7 mouse cellular contexts compared by ENCODE assay signal in genomic region chr9:85328259-85328658, GRCm38 (mm10). TPM values are rescaled to one million over a fixed set of nuclear protein-coding genes. Genes with fewer than 3 reads are reported as not detected.
DNase-seq lines count a peak whose midpoint lies in the region; ATAC-seq lines count a peak whose summit lies in the region.

No protein-coding gene starts in this region.

- peak overlapping the region; percentile 60 for H3K9ac ChIP-seq in embryonic facial prominence, embryonic 12.5 days
- peak overlapping the region; percentile 45 for H3K9ac ChIP-seq in limb, embryonic 11.5 days (ENCODE audit: low read length)
- peak overlapping the region; percentile 67 for H3K9ac ChIP-seq in midbrain, embryonic 13.5 days (replicated peaks)

- ATAC-seq in embryonic facial prominence, embryonic 12.5 days (ENCODE audit: insufficient number of reproducible peaks, insufficient read depth, low FRiP score, low TSS enrichment): peak; percentile 54; the same call in 1 of the 2 replicates
- peak; percentile 40 for ATAC-seq in limb, embryonic 11.5 days (ENCODE audit: insufficient number of reproducible peaks, low FRiP score, low TSS enrichment, low read depth)
- ATAC-seq in midbrain, embryonic 13.5 days: peak; percentile 58

- H3K9me3 ChIP-seq in embryonic facial prominence, embryonic 12.5 days: no peaks in the 10 kb centered on the region
- no peaks in the 10 kb centered on the region for H3K9me3 ChIP-seq in limb, embryonic 11.5 days (ENCODE audit: control insufficient read depth, low read length)
- H3K9me3 ChIP-seq in midbrain, embryonic 13.5 days: no peaks in the 10 kb centered on the region

- H3K36me3 ChIP-seq in embryonic facial prominence, embryonic 12.5 days: no peaks in the 10 kb centered on the region
- H3K36me3 ChIP-seq in limb, embryonic 11.5 days (ENCODE audit: control insufficient read depth, insufficient read depth, low read length): no peaks in the 10 kb centered on the region
- no peaks in the 10 kb centered on the region for H3K36me3 ChIP-seq in midbrain, embryonic 13.5 days

- DNase-seq in adrenal gland, postnatal 10 days: peak; percentile 95
- peak; percentile 89 to 96 for DNase-seq in heart, adult 18-20 months
- DNase-seq in kidney, adult 18-20 months: peak; percentile 93
- DNase-seq in limb, embryonic 11.5 days (ENCODE audit: low spot score): peak; percentile 95
- peak; percentile 74 for DNase-seq in spleen, adult 12 weeks (ENCODE audit: low spot score)

- peaks cover 22% of the 10 kb centered on the region for H3K27me3 ChIP-seq in embryonic facial prominence, embryonic 12.5 days
- peaks cover 21% of the 10 kb centered on the region for H3K27me3 ChIP-seq in limb, embryonic 11.5 days (ENCODE audit: control insufficient read depth, insufficient read depth, low read length)
- H3K27me3 ChIP-seq in midbrain, embryonic 13.5 days: peaks cover 18% of the 10 kb centered on the region

- H3K4me3 ChIP-seq in embryonic facial prominence, embryonic 12.5 days: peak overlapping the region; percentile 74
- H3K4me3 ChIP-seq in limb, embryonic 11.5 days (ENCODE audit: low read depth, low read length): peak overlapping the region; percentile 59
- peak overlapping the region; percentile 76 for H3K4me3 ChIP-seq in midbrain, embryonic 13.5 days (replicated peaks)

- 0 out of 2 replicates have a peak overlapping the region, but pooled peaks have one; percentile 23 for H3K27ac ChIP-seq in embryonic facial prominence, embryonic 12.5 days
- no peak overlapping the region for H3K27ac ChIP-seq in limb, embryonic 11.5 days (replicated peaks; ENCODE audit: low read depth, low read length)
- H3K27ac ChIP-seq in midbrain, embryonic 13.5 days: peak overlapping the region; percentile 35

- H3K4me1 ChIP-seq in embryonic facial prominence, embryonic 12.5 days: no peaks in the 10 kb centered on the region
- 0 out of 2 replicates have a peak, but pooled peaks cover 3% of the 10 kb centered on the region for H3K4me1 ChIP-seq in limb, embryonic 11.5 days (ENCODE audit: control insufficient read depth, insufficient read depth, low read length)
- H3K4me1 ChIP-seq in midbrain, embryonic 13.5 days (replicated peaks): peaks cover 12% of the 10 kb centered on the region

- peak overlapping the region; percentile 91 for H3K4me2 ChIP-seq in embryonic facial prominence, embryonic 12.5 days (replicated peaks)
- peak overlapping the region; percentile 89 for H3K4me2 ChIP-seq in limb, embryonic 11.5 days (ENCODE audit: low read depth, severe bottlenecking)
- H3K4me2 ChIP-seq in midbrain, embryonic 13.5 days (replicated peaks): peak overlapping the region; percentile 91

- under 1% methylated on average over 16 of the region's 16 CpGs for WGBS in embryonic facial prominence, embryonic 12.5 days
- 2% methylated on average over 16 of the region's 16 CpGs for WGBS in limb, embryonic 11.5 days
- WGBS in midbrain, embryonic 13.5 days: 2% methylated on average over 16 of the region's 16 CpGs

RNA-seq across cellular contexts. Expression of gene Tent5a, which starts 1.1 kb away (rescaled TPM):
- total RNA-seq in adrenal gland, postnatal 10 days (2021): 10 to 100 TPM; 11.5 to 16.8 TPM
- 6.1 and 6.9 TPM in 2 replicates for polyA plus RNA-seq in embryonic facial prominence, embryonic 12.5 days (2016; fragmentation: Nextera tagmentation; extraction: Ambion mirVana)
- 10 to 100 TPM in 1 of 2 experiments, 1 to 10 TPM in 1; 9.8 to 10.6 TPM for total RNA-seq in heart, adult 18-20 months (2021)
- polyA plus RNA-seq in limb, embryonic 11.5 days (2014; fragmentation: Nextera tagmentation; extraction: Ambion mirVana): 1.1 and 1.4 TPM in 2 replicates
- 3.8 and 4.2 TPM in 2 replicates for polyA plus RNA-seq in midbrain, embryonic 13.5 days (2015; fragmentation: Nextera tagmentation; extraction: Ambion mirVana)

RNA-seq across cellular contexts. Expression of gene Gm11114, which starts 15.7 kb away (rescaled TPM):
- total RNA-seq in adrenal gland, postnatal 10 days (2021): not detected
- polyA plus RNA-seq in embryonic facial prominence, embryonic 12.5 days (2016; fragmentation: Nextera tagmentation; extraction: Ambion mirVana): not detected in 2 replicates
- not detected for total RNA-seq in heart, adult 18-20 months (2021)
- polyA plus RNA-seq in limb, embryonic 11.5 days (2014; fragmentation: Nextera tagmentation; extraction: Ambion mirVana): not detected in 2 replicates
- polyA plus RNA-seq in midbrain, embryonic 13.5 days (2015; fragmentation: Nextera tagmentation; extraction: Ambion mirVana): not detected in 2 replicates
